Mouse (Mus musculus) MEL-GATA-1-ER (cell line): ENCODE measurements around the gene Mrc1.

Experiments used
- DNase-seq: peaks from one replicate; pipeline ENCODE4 v3.0.0-alpha.2; 2012; ENCODE audit warnings: low read depth; ENCODE audit errors: extremely low read depth

Mrc1 gene

DNA sequence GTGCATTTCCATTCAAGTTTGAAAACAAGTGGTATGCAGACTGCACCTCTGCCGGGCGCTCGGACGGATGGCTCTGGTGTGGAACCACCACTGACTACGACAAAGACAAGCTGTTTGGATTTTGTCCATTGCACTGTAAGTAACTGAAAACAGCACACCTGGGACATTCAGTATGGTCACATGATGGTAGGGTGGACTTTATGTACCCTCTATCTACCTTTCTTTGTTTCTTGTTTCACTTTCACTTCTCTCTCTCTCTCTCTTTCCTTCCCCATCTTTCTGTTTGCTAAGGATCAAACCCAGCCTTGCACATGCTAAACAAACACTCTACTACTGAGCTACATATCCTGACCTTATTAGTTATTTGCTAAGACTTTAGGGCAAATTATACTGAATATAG lies 15.0 kb downstream of the Mrc1 start:
- peak; percentile 26 for DNase-seq

DNA sequence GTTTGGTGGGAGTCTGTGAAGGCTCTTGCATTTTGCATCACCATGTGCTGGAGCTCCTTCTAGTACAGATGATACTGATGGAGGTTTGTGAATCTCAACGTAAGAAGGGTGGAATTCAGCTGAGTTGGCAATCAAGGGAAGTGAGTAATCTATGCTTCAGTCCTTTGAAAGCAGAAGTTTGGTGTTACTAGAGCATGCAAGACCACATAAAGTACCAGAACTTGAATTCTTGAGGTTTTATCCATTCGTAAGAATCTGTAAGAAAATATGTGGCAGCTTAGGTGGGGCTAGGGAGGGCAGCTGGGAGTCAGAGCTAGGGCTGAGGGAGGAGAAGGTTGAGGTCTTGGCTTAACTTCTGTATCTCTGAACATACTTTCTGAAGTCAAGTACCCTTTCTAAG lies 15.5 kb downstream of the Mrc1 start:
- DNase-seq = peak; percentile 20

DNA sequence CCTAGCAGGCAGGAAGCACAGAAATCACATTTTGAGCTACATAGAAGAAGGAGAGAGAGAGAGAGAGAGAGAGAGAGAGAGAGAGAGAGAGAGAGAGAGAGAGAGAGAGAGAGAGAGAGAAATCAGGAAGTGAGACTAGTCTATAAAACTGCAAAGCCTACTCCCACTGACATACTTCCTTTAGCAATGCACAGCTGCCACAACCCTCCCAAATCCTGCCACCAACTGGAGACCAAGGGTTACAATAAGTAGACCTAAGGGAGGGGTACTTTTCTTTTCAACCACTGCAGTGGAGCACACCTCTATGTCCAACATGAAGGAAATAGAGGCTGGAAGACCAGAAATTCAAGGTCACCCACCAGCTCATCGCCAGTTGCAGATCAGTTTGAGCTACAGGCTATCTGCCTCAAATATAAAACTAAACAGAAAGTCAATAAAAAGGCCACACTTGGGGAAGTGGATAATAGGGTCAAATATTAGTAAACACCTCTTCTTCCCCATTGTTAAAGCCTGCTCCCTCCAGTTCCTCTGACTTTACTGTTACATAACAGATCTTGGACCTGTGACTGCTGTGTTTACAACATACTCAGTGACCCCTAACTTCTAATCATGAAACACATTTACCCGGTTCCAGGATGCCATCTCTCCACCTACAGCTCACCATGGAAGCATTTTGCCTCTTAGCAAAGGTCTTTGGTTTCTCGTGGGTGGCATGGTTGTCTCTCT lies 20.8 kb downstream of the Mrc1 start:
- DNase-seq = no peak

DNA sequence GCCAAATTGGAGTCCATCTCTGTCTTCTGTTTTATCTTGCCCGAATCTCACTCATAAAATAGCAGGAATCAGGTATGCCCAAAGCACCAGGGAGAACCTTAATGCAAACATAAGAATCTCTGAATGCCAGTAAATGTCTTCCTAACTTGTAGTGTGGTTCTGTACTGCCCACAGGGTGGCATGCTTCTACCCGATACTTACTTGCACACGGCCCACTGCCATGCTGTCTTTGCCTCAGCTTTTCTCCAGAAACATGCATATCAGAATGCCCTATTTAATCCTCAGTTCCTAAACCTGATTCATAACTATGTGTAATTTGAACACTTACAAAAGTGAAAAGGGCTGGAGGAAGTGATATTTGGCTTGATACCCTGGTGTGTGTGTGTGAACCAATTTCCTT lies 22.7 kb downstream of the Mrc1 start:
- no peak for DNase-seq

DNA sequence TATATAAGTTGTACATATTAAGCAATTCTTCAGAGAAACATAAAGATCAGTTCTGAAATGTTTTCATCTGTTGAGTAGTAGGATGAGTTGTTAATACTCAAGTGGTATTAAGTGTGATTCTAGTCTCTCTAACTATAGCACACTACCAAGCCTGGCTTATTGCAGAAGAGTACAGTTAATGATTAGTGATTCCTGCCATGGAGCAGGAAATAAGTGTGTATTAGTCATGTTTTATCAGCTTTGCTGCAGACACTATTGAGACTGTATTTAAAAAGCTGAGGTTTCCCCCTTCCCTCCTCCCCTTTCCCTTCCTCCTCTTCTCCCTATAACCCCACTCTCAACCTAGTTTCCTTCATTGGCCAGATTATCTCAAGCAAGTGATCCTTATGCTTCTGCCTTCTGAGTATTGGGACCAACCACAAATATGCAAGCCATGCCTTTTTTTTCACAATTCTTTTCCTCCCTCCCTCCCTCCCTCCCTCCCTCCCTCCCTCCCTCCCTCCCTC lies 29.2 kb downstream of the Mrc1 start:
- no peak for DNase-seq

DNA sequence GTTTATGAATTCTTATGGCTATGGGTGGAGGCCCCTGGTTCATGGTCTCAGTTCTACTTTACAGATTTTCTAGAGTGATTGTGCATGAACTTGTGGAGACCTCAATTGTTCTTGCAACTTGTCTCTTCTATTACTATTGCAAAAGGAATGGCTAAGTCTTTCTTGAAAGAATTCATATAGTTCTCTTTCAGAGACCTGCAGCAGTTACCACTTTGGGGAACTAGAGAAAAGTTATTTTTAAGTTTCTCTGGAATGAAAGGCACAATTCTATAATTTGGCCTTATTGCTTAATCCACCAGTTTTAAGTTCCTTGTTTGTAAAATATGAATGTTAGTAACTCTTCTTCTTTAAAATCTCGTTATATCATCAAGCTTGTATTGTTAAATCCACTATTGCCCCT lies 32.9 kb downstream of the Mrc1 start:
- DNase-seq = no peak

DNA sequence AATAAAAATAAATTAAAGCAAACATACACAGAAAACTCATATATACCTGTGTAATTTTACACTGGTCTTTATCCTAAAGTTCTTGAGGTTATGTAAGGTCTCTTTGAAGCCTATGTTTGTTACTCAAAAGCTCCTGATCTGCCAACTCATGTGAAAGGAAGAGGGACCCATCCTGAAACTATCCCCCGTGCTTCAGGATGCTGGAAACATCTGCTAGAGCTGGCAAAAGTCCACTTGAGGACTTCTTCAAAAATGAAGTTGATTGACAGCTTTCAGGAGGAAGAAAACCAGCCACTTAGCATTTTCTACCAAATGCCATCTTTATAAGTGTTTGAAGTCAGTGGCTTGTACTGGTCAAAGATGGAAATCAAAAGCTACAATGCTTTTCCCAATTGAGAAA lies 40.0 kb downstream of the Mrc1 start:
- DNase-seq = no peak

DNA sequence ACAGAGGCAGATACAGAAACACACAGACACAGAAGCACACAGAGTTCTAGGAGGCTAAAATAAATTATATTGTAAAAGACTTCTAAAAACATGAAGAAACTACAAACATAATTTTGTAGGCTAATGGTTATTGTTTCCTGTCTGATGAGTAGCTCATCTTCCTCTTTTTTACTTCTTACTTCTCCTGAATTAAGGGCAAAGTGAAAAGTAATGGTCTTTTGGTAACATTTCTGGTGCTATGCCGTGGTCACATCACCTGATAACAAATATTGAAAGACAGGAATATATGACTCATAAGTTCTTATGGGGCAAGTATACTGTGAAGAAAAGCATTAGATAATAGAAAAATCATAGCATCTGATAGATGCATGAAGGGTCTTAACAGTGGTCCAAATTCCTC lies 42.9 kb downstream of the Mrc1 start:
- DNase-seq = no peak

DNA sequence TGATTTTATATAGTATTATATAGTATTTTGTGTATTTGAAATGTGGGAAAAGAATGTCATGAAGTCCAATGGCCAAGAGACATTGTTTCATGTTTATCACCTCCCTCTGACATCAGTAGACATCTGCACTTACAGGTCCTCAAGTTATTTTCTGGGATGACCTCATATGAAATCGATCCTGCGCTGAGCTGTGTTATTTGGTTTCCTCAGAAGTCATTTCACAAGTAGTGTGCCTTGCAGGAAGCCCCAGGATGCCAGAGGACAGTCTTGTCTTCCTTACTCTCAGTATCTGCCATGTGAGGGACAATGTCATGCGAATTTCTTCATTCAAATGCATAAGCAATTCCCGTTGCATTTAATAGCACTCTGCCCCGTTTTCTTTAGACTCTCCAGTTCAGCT lies 46.6 kb downstream of the Mrc1 start:
- no peak for DNase-seq

DNA sequence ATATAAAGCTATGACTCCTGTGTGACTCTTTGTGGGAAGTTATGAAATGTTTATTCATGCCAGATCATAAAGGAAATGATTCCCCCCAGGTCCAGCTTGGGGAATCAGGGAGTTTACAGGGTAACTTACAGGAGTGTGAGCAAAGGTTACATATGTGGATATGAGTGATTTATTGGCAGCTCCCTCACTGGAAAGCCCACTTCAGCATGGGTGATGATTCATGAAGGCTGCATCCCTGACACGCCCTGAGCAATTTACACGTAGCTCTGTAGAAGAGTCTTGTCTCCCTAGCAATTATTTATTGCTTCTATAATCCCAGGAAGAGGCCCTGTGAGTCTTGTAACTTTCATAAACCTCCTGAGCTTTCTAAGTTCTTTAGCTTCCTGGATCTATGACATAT lies 50.1 kb downstream of the Mrc1 start:
- no peak for DNase-seq

DNA sequence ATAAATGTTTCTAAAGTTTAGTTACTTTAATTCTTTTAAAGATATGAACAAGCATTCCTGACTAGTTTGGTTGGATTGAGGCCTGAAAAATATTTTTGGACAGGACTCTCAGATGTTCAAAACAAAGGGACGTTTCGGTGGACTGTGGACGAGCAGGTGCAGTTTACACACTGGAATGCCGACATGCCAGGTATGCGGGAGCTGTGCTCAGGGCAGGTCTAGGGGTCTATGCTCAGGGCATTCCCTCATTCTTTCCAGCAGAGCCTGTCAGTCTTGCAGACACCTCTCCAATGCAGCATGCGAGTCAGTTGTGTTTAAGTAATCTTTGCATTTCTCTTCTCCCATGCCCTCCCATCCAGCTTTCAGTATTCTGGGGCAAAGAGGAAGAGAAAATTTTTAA lies 50.6 kb downstream of the Mrc1 start:
- no peak for DNase-seq

DNA sequence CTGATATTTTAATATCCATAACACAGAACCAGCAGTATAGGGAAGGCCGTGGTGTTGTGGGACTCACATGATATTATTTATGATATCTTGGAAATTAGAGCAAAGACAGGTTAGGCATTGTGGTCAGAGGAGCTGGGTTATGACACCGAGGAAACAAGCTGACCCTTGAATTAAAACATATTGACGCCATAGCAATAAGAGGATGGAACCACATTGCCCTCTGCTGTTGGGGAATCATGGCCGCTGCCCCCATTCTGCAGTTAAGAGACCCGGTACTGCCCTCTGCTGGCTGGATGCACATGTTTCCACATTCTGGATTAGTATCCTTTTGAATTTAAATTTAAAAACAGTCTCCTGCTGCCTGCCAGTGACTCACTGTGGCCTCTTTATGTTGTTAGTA lies 66.1 kb downstream of the Mrc1 start:
- DNase-seq = peak; percentile 55

DNA sequence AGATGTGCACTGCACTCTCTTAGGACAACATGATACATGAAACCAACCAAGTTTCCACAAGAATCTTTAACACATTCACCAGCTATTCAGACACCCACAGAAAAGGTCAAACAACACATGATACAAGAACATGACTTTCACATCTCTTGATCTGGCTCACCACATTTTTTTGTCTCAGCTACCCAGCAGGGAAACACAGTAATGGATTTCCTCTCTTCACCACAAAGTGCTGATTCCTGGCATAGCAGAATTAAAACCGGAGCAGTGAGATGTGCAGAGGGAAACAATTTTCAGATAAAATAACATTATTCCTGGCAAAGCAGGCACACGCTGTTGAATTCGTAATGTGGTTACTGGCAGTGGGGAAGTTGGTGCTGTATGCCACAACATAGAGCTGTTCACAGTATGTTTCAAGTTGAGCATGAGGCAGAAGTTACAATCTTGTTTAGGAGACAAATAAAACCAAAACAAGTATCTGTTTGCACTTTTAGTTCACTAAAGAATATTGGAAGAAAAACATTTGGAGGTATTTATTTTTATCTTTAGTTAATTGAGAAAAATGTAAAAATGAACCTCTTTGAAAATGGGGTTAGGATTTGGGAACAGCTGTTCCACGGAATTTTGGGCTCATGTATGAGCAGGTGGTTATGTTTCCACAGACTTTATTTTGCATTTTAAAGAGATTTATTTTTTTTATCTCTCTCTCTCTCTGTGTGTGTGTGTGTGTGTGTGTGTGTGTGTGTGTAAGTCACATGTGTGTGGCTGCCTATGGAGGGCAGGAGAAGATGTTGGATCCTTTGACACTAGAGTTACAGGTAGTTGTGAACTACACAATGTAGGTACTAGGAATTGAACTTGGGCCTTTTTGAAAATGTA lies 83.6 kb downstream of the Mrc1 start:
- DNase-seq = no peak

DNA sequence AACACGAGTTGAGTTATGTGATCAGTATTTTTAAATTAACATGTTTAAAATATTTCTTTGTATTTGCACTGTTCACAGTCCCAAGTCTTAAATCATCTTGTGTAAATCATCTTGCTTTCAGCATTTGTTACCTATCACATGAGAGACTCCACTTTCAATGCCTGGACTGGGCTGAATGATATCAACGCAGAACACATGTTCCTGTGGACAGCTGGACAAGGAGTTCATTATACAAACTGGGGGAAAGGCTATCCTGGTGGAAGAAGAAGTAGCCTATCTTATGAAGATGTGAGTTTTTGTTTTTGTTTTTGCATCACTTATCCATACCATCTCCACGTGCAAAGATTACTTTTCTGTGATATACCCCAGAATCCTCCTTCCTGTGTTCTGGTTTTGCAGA lies 85.9 kb downstream of the Mrc1 start:
- no peak for DNase-seq

DNA sequence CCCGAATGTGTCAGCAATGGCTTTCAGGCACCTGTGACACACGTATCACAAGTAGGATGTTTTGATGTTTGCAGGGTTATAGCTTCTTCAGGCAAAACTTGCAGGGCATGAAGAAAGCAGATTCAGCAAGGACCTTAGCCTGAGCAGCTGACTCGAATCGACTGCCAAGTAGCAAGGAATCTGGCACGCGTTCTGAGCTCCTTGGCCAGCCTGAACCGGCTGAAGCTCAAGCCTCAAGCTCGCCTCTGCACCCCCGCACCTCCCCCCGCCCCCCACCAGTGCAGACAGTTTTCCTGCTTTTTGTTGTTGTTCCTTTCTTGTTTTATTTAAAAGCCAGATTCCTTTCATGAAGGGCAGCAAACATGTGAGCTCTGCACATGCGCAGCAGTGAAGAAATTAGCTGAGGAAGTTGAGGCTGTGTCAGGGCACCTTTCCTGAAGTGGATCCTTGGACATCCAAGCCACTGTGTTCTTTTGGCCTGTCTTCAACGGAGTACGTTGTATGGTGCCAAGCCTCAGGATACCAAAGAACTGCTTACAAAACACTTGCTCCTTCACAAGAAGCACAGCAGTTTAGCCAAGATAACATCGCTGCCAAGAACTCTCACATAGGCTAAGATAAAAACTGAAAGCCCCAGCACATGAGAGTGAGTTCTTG lies 112.6 kb downstream of the Mrc1 start:
- no peak for DNase-seq

DNA sequence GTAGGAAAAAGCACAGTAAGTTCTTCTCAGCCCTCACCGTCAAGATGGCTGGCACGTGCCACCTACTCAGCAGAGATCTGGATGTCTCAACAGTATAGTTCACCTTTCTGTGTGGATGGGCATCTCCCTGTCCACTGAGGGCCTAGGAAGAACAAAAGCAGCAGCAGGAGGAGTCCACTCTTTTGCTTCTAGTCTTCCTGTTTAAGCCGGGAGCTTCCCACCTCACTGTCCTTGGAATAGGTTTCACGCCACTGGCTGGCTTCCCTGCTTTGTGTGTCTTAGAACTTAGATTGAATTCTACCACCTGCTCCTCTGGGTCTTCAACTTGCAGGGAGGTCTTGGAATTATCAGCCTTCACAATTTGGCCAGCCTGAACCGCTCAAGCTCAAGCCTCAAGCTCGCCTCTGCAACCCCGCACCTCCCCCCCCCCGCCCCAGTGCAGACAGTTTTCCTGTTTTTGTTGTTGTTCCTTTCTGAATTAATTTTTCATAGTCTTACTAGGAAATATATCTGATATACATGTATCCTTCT lies 113.2 kb downstream of the Mrc1 start:
- no peak for DNase-seq
